Mouse (Mus musculus): ENCODE data around the gene Atg4c.

Gene Atg4c

GRCm38 (mm10) chr4:99185305-99185704, 8.4 kb upstream of the Atg4c start:
- in situ Hi-C loops (cut with MboI, MseI), result loop anchor here (10.0 kb wide), 1 partner anchor 471 kb away; no protein-coding TSS in a partner anchor

DNA sequence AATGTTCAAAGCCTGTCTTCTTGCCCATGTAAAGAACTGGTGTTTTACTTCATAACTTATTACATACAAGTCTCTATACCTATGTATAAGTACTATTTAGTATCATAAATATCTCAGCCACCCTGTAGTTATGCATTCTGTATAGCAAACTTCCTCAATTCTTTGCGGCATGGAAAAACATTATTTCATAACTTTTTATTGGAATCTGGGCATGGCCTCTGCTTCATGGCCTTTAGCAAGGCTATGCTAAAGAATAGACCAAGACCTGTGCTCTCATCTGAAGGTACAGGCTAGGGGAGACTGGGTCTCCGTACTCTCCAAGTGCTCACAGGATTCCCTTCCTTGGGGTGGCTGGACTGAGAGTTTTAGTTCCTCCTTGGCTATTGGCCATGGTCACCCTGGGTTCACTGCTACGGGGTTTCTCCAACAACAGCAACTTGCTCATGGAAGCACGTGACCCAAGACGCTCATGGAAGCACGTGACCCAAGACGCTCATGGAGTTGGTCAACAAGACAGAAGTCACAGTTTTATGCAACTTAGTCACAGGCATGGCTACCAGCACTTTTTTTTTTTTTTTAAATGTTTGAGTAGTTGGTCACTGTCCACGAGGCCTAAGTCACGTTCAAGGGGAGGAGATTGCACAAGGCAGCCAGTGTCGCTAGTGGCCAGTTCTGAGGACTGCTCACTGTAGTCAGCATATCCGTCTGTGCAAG, 7.2 kb upstream of the Atg4c start:
- in situ Hi-C loops (cut with MboI, MseI), result loop anchor here (10.0 kb wide), 1 partner anchor 472 kb away; no protein-coding TSS in a partner anchor

DNA sequence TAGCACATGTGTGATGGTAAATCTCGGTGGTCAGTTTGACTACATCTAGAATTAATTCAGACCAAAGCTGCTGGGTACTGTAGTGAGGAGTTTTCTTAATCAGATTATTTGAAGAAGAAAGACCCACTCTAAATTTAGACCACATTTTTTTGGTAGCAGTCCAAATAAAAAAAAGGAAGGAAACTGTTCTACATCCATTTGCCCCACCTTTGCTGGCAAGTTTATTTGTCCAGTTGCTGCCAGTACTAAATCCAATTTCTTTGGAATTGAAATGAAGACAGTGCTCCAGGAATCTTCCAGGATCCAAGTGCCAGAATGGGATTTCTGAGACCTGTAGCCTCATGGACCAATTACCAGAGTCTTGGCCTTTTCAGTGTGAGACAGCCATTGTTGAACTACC, 1.1 kb upstream of the Atg4c start:
- in situ Hi-C loops (cut with MboI, MseI), result no loop called here

DNA sequence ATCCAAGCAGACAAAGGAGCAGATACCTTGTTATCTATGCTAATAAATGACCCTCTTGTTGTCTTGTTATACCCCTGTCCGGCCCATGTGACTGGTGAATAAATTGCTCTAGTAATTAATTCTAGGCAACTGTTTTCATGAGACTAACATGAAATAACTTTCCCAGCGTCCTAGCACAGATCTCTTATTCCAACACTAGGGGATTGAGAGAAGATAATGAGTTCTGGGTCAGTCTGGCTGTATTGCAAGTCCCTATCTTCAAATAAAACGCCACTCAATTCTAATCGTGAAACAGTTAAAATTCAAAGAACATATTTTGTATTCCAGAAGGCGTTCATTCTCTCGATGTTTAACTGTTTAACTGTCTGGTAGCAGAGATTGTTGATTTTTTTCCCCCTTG, 520 bp upstream of the Atg4c start:
- in situ Hi-C loops (cut with MboI, MseI), result no loop called here

DNA sequence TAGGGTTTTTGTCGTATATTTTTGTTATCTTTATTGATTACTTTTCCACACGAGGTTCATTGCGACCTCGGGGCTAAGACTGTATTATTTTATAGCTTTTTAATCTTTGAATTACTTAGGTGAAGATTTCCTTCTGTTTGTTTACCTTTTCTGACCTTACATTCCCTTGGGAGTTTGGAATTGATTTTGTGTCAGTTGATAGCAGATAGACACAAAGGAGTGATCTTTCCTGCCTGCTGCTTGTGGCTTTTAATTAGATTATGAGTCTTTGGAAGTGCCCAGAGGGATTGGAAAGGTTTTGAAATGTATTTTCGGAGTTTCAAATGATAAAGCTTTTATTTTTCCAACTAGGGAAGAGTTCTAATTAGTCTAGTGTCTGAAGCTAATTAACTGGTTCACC, 1.1 kb downstream of the Atg4c start:
- in situ Hi-C loops (cut with MboI, MseI), result no loop called here

DNA sequence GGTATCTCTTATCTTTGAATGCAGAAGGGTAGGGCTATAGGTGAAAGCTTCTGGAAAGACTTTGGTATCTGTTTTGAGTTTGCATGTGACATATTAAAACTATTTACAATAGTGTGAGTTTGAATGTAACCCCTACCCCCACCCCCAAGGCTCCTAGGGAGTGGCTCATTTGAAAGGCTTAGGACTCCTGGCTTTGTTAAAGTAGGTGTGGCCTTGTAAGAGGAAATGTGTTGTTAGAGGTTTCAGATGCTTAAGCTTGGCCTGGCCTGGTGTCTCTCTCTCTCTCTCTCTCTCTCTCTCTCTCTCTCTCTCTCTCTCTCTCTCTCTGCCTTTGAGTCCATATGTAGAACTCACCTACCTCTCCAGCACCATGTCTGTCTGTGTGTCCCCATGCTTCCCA, 5.0 kb downstream of the Atg4c start:
- in situ Hi-C loops (cut with MboI, MseI), result no loop called here

GRCm38 (mm10) chr4:99199757-99200251, 6.1 kb downstream of the Atg4c start:
- in situ Hi-C loops (cut with MboI, MseI), result no loop called here

DNA sequence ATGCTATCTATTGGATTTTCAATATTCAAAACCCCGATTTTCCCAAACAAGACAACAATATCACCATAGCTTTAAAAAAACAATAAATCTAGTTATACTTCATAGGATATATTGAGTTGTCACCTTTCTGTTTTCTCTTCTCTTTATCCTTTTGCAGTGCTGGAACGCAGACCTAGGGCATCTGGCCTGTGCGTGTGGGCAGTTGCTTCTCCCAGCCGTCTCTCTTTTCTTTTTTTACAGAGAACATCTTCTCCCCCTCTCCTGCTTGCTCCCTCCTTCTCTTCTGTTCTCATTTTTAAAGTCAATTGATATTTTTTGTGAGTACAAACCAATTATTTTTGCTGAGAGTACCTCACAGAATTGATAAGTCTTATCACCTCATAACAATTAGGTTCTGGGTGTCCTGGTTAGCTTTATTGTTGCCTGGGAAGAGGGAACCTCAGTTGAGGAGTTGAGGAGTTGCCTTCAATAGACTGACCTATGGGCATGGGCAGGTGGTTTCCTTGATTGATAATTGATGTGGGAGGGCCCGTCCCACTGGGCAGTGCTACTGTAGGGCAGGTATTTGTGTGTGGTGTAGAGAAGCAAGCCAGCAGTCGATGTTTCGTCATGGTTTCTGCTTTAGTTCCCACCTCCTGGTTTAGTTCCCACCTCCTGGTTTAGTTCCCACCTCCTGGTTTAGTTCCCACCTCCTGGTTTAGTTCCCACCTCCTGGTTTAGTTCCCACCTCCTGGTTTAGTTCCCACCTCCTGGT, 6.8 kb downstream of the Atg4c start:
- in situ Hi-C loops (cut with MboI, MseI), result no loop called here

- in situ Hi-C loops (cut with MboI, MseI), result no loop called here
These were observed 12.0 kb downstream of the Atg4c start for GRCm38 (mm10) chr4:99205773-99206172.

DNA sequence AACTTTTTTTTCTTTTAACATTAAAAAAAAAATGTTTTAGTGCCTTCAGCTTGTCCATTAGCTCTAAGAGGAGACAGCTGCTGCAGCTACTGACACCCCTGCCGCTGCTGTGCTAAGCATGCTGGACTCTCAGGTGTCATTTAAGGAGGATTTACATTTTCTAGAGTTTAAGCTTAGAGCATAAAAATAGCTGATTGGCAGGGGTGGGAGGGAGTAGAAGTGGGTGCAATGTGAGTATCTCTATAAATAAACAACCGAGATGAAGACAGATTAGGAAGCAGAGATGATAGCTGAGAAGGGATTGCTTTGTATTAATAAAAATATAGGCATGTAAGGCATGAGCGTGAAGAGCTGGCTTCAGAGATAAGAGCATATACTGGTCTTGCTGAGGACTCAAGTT, 12.6 kb downstream of the Atg4c start:
- in situ Hi-C loops (cut with MboI, MseI), result no loop called here

DNA sequence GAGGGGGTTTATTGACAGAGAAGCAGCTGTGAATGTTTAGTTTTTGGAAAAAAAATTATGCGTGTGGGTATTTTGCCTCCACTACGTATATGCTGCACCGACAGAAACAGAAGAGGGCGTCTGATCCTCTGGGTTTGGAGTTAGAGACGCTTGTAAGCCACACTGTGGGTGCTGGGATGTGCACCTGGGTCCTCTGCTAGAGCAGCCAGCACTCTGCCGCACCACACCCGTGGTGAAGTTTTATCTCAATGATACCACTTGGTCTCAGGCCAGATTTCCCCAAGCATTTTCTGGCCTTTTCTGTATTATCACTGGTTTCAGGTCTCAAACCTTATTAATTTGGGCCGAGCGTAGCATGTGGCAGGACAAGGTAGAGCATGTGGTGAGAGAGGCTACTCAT, 16.4 kb downstream of the Atg4c start:
- in situ Hi-C loops (cut with MboI, MseI), result no loop called here

GRCm38 (mm10) chr4:99211606-99212005, 17.9 kb downstream of the Atg4c start:
- in situ Hi-C loops (cut with MboI, MseI), result no loop called here

GRCm38 (mm10) chr4:99213123-99213522, 19.4 kb downstream of the Atg4c start:
- in situ Hi-C loops (cut with MboI, MseI), result no loop called here

GRCm38 (mm10) chr4:99222221-99222620, 28.5 kb downstream of the Atg4c start:
- in situ Hi-C loops (cut with MboI, MseI), result no loop called here

DNA sequence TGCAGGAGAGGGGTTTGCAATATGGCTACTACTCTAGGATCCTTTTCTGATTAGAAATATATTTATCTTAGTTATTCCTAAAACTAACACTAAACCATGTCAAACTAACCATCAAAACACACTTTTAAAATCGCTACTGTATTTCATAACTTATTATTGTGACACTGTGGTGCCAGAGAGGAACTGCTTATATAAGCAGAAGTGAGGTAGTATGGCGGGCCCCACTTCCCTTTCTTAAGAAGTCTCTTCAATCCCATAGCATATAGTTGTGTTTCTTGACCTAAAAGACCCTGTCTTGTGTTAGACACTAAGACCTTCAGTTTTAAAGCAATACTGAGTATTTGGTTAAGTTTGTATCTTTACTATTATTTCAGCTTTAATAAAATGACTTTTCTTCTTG, 31.1 kb downstream of the Atg4c start:
- in situ Hi-C loops (cut with MboI, MseI), result no loop called here

- in situ Hi-C loops (cut with MboI, MseI), result no loop called here
These were observed 33.5 kb downstream of the Atg4c start for GRCm38 (mm10) chr4:99227226-99227625.

- in situ Hi-C loops (cut with MboI, MseI), result no loop called here
These were observed 35.6 kb downstream of the Atg4c start for GRCm38 (mm10) chr4:99229371-99229770.

GRCm38 (mm10) chr4:99235203-99235856, 41.6 kb downstream of the Atg4c start:
- in situ Hi-C loops (cut with MboI, MseI), result loop anchor here (10.0 kb wide), 2 partner anchors 659 to 1909 kb away; no protein-coding TSS in a partner anchor

- in situ Hi-C loops (cut with MboI, MseI), result loop anchor here (10.0 kb wide), 2 partner anchors 656 to 1906 kb away; no protein-coding TSS in a partner anchor
These were observed 44.6 kb downstream of the Atg4c start for GRCm38 (mm10) chr4:99238305-99238704.

DNA sequence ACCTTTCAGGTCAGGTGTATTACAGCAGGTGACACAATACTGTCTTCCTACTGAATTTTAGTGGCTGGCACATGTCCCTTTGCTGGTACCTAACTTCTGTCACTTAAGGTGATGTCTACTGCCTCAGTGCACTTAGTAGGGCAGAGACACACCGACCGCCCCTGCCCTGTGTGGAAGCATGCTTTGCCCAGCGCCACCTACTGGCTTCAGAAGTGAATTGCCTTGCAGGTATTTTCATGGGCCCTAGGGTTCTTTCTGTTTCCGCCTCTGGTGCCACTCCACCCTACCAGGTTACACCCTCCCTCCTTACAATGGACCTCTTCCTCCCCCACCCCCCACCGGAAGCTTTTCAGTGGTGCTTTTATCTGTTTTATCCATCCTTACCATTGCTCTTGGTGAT, 47.9 kb downstream of the Atg4c start:
- in situ Hi-C loops (cut with MboI, MseI), result no loop called here

GRCm38 (mm10) chr4:99249358-99249757, 55.6 kb downstream of the Atg4c start:
- in situ Hi-C loops (cut with MboI, MseI), result no loop called here

- in situ Hi-C loops (cut with MboI, MseI), result no loop called here
These were observed 56.1 kb downstream of the Atg4c start for GRCm38 (mm10) chr4:99249826-99250225.

All from regulatory T cell (primary cell).